Mouse (Mus musculus): Measurements from ENCODE around the gene Wasf2. TPM values are rescaled to one million over a fixed set of nuclear protein-coding genes. Genes with fewer than 3 reads are reported as not detected.

Gene Wasf2
- polyA plus RNA-seq, 1 experiment, result 62.0 TPM

DNA sequence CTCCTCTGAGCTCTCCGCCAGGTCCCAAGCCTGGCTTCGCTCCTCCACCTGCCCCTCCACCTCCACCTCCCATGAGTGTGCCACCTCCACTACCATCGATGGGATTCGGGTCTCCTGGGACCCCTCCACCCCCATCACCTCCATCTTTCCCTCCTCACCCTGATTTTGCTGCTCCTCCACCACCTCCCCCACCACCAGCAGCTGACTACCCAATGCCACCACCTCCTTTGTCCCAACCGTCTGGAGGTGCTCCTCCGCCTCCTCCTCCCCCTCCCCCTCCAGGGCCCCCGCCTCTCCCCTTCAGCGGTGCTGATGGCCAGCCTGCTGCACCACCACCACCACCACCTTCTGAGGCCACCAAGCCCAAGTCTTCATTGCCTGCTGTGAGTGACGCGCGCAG lies 64.2 kb downstream of the Wasf2 start:
- H3K4me2 ChIP-seq (ENCODE audit: low read depth), result no peak overlapping the region
- H3K36me3 ChIP-seq (ENCODE audit: control insufficient read depth, insufficient read depth), result peaks cover 49% of the 10 kb centered on the region
- H3K4me3 ChIP-seq, result no peak overlapping the region
- no peak for TF ChIP-seq REST (IDR thresholded peaks at IDR 0.05; ENCODE audit: insufficient read depth, insufficient read length)
- no peak for TF ChIP-seq USF1 (IDR thresholded peaks at IDR 0.05; ENCODE audit: low read depth)
- no peak for TF ChIP-seq MAX (IDR thresholded peaks at IDR 0.05; ENCODE audit: low read depth)
- TF ChIP-seq E2F4 (IDR thresholded peaks at IDR 0.05; ENCODE audit: insufficient read depth), result no peak
- TF ChIP-seq CEBPB (IDR thresholded peaks at IDR 0.05; ENCODE audit: insufficient read depth, poor library complexity, severe bottlenecking), result no peak
- TF ChIP-seq POLR2A (IDR thresholded peaks at IDR 0.05; ENCODE audit: insufficient read length, low read depth), result no peak
- TF ChIP-seq TCF3 (IDR thresholded peaks at IDR 0.05; ENCODE audit: insufficient read length, low read depth), result no peak
- TF ChIP-seq POLR2AphosphoS2 (IDR thresholded peaks at IDR 0.05; ENCODE audit: insufficient read length, low read depth), result no peak
- TF ChIP-seq SRF (IDR thresholded peaks at IDR 0.05; ENCODE audit: control insufficient read depth, insufficient read length, low read depth), result no peak
- no peaks in the 10 kb centered on the region for H3K79me2 ChIP-seq (ENCODE audit: control insufficient read depth, insufficient read depth)
- H3K27me3 ChIP-seq (ENCODE audit: control insufficient read depth, insufficient read depth, insufficient read length), result no peaks in the 10 kb centered on the region
- H3ac ChIP-seq (ENCODE audit: control insufficient read depth, insufficient read length), result no peak overlapping the region

DNA sequence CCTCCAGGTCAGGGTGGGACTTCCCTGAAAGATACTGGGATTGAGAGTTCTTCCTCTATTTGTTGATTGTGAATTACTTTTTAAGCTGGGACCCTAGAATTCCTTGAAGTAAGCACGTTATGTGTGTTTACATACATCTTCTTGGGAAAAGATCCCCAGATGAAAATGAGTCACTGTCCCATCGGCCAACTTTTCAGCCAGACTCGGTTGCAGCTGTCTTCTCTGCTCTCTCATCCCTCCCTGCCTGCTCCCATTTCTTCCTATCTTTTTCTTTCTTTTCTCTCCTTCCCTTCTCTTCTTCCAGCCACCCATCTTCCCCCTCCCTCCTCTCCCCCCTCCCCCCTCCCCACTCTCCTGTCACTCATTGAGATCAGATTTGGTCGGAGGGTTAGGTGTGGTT lies 64.7 kb downstream of the Wasf2 start:
- H3K79me2 ChIP-seq (ENCODE audit: control insufficient read depth, insufficient read depth), result no peaks in the 10 kb centered on the region
- no peak overlapping the region for H3ac ChIP-seq (ENCODE audit: control insufficient read depth, insufficient read length)
- H3K4me3 ChIP-seq, result no peak overlapping the region
- no peaks in the 10 kb centered on the region for H3K27me3 ChIP-seq (ENCODE audit: control insufficient read depth, insufficient read depth, insufficient read length)
- peak; percentile 43 to 82 (median 77) for TF ChIP-seq MYOD1 (IDR thresholded peaks at IDR 0.05; ENCODE audit: control insufficient read depth in 1 of 3, insufficient read length in 2 of 3, low read depth in 2 of 3)
- TF ChIP-seq TCF12 (IDR thresholded peaks at IDR 0.05; ENCODE audit: insufficient read depth, poor library complexity, severe bottlenecking), result no peak
- peak in 1 of 3 experiments; percentile 25 for TF ChIP-seq MYOG (IDR thresholded peaks at IDR 0.05; ENCODE audit: control insufficient read depth in 1 of 3, insufficient read depth in 1 of 3, insufficient read length in 2 of 3, low read depth in 2 of 3)
- no peak overlapping the region for H3K4me2 ChIP-seq (ENCODE audit: low read depth)
- H3K36me3 ChIP-seq (ENCODE audit: control insufficient read depth, insufficient read depth), result peaks cover 43% of the 10 kb centered on the region

DNA sequence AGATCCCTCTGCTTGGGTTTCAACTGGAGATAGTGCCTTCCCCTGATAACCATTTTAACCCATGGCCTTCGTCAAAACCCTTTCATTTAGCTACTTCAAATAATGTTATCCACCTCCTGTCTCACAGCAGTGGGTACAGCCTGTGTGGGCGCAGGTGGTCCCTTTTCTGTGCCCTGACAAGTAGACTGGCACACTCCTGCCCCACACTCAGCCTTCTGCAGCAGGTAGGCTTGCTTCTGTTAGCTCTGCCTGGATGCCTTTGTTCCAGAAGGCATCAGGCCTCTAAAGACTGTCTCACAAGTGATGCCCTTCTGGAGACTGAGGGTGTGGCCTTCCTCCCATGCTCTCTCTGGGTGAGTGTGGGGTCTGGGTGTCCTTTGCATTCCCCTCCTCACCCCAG lies 65.8 kb downstream of the Wasf2 start:
- no peak overlapping the region for H3K4me3 ChIP-seq
- H3K4me2 ChIP-seq (ENCODE audit: low read depth), result no peak overlapping the region
- H3ac ChIP-seq (ENCODE audit: control insufficient read depth, insufficient read length), result no peak overlapping the region
- H3K36me3 ChIP-seq (ENCODE audit: control insufficient read depth, insufficient read depth), result peaks cover 32% of the 10 kb centered on the region
- TF ChIP-seq MYOD1 (IDR thresholded peaks at IDR 0.05; ENCODE audit: control insufficient read depth in 1 of 3, insufficient read length in 2 of 3, low read depth in 2 of 3) (no peak), TCF3 (IDR thresholded peaks at IDR 0.05; ENCODE audit: insufficient read length, low read depth) (no peak), MAX (IDR thresholded peaks at IDR 0.05; ENCODE audit: low read depth) (no peak), REST (IDR thresholded peaks at IDR 0.05; ENCODE audit: insufficient read depth, insufficient read length) (no peak), TCF12 (IDR thresholded peaks at IDR 0.05; ENCODE audit: insufficient read depth, poor library complexity, severe bottlenecking) (no peak), SRF (IDR thresholded peaks at IDR 0.05; ENCODE audit: control insufficient read depth, insufficient read length, low read depth) (no peak), POLR2A (IDR thresholded peaks at IDR 0.05; ENCODE audit: insufficient read length, low read depth) (no peak), POLR2AphosphoS2 (IDR thresholded peaks at IDR 0.05; ENCODE audit: insufficient read length, low read depth) (no peak), E2F4 (IDR thresholded peaks at IDR 0.05; ENCODE audit: insufficient read depth) (no peak)
- H3K27me3 ChIP-seq (ENCODE audit: control insufficient read depth, insufficient read depth, insufficient read length), result no peaks in the 10 kb centered on the region
- no peaks in the 10 kb centered on the region for H3K79me2 ChIP-seq (ENCODE audit: control insufficient read depth, insufficient read depth)

DNA sequence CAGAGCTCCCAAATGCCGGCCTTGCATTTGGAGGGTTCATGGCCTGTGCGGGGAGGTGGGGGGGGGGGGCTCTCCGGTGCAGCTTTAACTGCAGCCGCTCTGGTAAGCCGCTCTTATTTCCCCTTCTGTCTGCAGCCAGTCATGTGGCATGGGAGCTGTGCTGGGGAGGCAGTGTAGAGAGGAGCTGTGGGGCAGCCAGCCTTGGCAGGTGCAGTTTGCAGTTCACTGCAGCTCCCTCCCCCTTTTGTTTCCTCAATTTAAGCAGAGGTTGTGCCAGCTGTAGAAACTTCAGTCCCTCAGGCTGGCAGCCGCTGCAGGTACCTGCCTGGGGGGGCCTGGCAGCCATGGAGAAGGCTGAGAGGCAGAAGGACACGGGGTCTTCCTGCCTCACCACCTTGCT lies 66.5 kb downstream of the Wasf2 start:
- H3K4me3 ChIP-seq, result no peak overlapping the region
- no peaks in the 10 kb centered on the region for H3K27me3 ChIP-seq (ENCODE audit: control insufficient read depth, insufficient read depth, insufficient read length)
- H3K36me3 ChIP-seq (ENCODE audit: control insufficient read depth, insufficient read depth), result peaks cover 28% of the 10 kb centered on the region
- H3ac ChIP-seq (ENCODE audit: control insufficient read depth, insufficient read length), result no peak overlapping the region
- no peak overlapping the region for H3K4me2 ChIP-seq (ENCODE audit: low read depth)
- no peak for TF ChIP-seq E2F4 (IDR thresholded peaks at IDR 0.05; ENCODE audit: insufficient read depth)
- TF ChIP-seq MYOD1 (IDR thresholded peaks at IDR 0.05; ENCODE audit: control insufficient read depth in 1 of 3, insufficient read length in 2 of 3, low read depth in 2 of 3), result peak in 1 of 3 experiments; percentile 5
- no peaks in the 10 kb centered on the region for H3K79me2 ChIP-seq (ENCODE audit: control insufficient read depth, insufficient read depth)

DNA sequence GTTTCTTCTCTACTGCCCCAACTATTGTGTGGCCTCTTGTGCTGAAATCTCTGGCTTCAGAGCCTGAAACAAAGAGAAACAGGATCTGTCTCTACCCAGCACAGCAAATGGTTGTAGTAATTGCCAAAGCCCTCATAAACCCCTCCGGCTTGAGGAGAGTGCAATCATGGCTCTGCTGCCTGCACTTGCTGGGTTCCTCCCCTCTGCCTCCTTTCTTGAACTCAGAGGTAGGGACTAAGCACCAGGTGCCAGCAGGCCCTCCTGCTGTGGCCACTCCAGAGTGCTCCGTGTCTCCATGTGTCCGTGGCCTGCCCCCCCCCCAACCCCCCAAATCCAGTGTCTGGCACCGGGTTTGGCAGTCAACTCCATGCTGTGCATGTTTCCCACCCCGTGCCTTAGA lies 67.0 kb downstream of the Wasf2 start:
- H3K4me2 ChIP-seq (ENCODE audit: low read depth), result no peak overlapping the region

More for the DNA sequence above, 67.0 kb downstream of the Wasf2 start:
- H3K79me2 ChIP-seq (ENCODE audit: control insufficient read depth, insufficient read depth), result no peaks in the 10 kb centered on the region
- no peak overlapping the region for H3ac ChIP-seq (ENCODE audit: control insufficient read depth, insufficient read length)
- no peaks in the 10 kb centered on the region for H3K27me3 ChIP-seq (ENCODE audit: control insufficient read depth, insufficient read depth, insufficient read length)
- H3K4me3 ChIP-seq, result no peak overlapping the region
- peaks cover 26% of the 10 kb centered on the region for H3K36me3 ChIP-seq (ENCODE audit: control insufficient read depth, insufficient read depth)
- no peak for TF ChIP-seq USF1 (IDR thresholded peaks at IDR 0.05; ENCODE audit: low read depth)
- no peak for TF ChIP-seq MAX (IDR thresholded peaks at IDR 0.05; ENCODE audit: low read depth)
- no peak for TF ChIP-seq TCF12 (IDR thresholded peaks at IDR 0.05; ENCODE audit: insufficient read depth, poor library complexity, severe bottlenecking)
- no peak for TF ChIP-seq SRF (IDR thresholded peaks at IDR 0.05; ENCODE audit: control insufficient read depth, insufficient read length, low read depth)
- no peak for TF ChIP-seq TCF3 (IDR thresholded peaks at IDR 0.05; ENCODE audit: insufficient read length, low read depth)
- TF ChIP-seq MYOG (IDR thresholded peaks at IDR 0.05; ENCODE audit: control insufficient read depth in 1 of 3, insufficient read depth in 1 of 3, insufficient read length in 2 of 3, low read depth in 2 of 3), result no peak
- TF ChIP-seq POLR2A (IDR thresholded peaks at IDR 0.05; ENCODE audit: insufficient read length, low read depth), result no peak

All from myocyte (in vitro differentiated cells).